Comparison of ENCODE assay signal across 18 mouse cellular contexts in the genomic region with DNA sequence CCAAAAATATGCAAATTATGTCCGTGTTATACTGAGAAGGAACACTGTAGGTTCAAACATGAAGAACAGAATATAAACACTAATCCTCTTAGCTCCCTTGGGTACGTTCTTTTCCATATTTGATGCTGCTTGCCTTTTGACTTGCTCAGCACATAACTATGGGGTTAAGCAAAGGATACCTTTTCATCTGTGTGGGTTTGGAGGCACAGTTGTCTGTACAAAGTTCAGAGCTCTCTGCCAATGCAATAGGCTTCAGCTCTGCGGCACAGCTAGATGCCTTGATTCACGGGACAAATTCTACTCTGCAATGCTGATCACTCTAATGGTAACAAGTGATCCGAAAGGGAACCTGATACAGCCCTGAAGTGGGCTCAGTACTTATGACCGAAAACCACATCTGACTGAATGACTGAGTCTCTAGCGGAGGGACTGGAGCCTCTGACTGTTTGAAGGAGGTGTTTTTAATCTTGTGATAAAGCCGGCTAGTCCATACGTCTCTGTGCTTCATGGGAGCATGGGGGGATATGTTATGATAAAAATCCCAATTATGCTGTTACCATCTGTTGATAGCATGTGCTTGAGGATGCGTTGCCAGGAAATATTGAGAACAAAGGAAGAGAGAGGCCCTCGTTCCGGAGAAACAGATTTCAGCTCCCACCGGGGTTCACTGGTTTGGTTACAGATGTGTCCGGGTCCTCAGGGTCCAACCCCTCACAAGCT.
DNase-seq lines count a peak whose midpoint lies in the region; ATAC-seq lines count a peak whose summit lies in the region.
"Had no signal": no experiment of that assay in that cellular context is flagged by ENCODE, and none has a peak within 500 bp of the region (broad histone marks: within the 10 kb centered on the region; RNA-seq: fewer than 3 reads in every experiment).

No protein-coding gene starts in this region.

- no peaks in the 10 kb centered on the region for H3K36me3 ChIP-seq in hindbrain, embryonic 16.5 days (ENCODE audit: control insufficient read depth, insufficient read depth, low read length)
- H3K36me3 ChIP-seq in hindbrain, embryonic 13.5 days, result no peaks in the 10 kb centered on the region
- H3K36me3 ChIP-seq: stomach, embryonic 15.5 days had no signal

- no peaks in the 10 kb centered on the region for H3K27me3 ChIP-seq in hindbrain, embryonic 16.5 days (replicated peaks; ENCODE audit: control insufficient read depth, insufficient read depth, low read length)
- H3K27me3 ChIP-seq in hindbrain, embryonic 13.5 days, result no peaks in the 10 kb centered on the region
- H3K27me3 ChIP-seq: stomach, embryonic 15.5 days had no signal

- DNase-seq in NIH3T3 (ENCODE audit: low read depth) (peak; percentile 27), adipocyte (ENCODE audit: low spot score) (peak; percentile 13)
- DNase-seq in layer of hippocampus, adult 8-10 months (ENCODE audit: low spot score in 2 of 2), result peak; percentile 26 to 36
- no peak for DNase-seq in natural killer cell, adult 2 months (ENCODE audit: low spot score in 2 of 2)
- no peak for DNase-seq in spleen, postnatal 36 days (ENCODE audit: low spot score in 2 of 2)
- DNase-seq: cerebellum, adult 2 months; kidney, adult 18-20 months; kidney, postnatal 25 days; lung, embryonic 14.5 days; right cerebral cortex, postnatal 4 days; thymus, postnatal 25 days had no signal

- no peak overlapping the region for H3K9ac ChIP-seq in hindbrain, embryonic 16.5 days (ENCODE audit: low read depth, low read length)
- no peak overlapping the region for H3K9ac ChIP-seq in hindbrain, embryonic 13.5 days
- H3K9ac ChIP-seq: hindbrain, embryonic 14.5 days; lung, embryonic 14.5 days; stomach, embryonic 15.5 days had no signal

- ATAC-seq in hindbrain, embryonic 16.5 days, result peak; percentile 37; the same call in 1 of the 2 replicates
- no peak for ATAC-seq in hindbrain, embryonic 13.5 days (ENCODE audit: low FRiP score)
- ATAC-seq: activated CD4-positive, CD25-positive, alpha-beta regulatory T cell, adult 4 months had no signal

- no peaks in the 10 kb centered on the region for H3K4me1 ChIP-seq in hindbrain, embryonic 16.5 days (ENCODE audit: control insufficient read depth, insufficient read depth, low read depth, low read length)
- no peaks in the 10 kb centered on the region for H3K4me1 ChIP-seq in hindbrain, embryonic 13.5 days (replicated peaks)
- H3K4me1 ChIP-seq: stomach, embryonic 15.5 days had no signal

- no peaks in the 10 kb centered on the region for H3K9me3 ChIP-seq in hindbrain, embryonic 16.5 days (ENCODE audit: control insufficient read depth, low read length)
- H3K9me3 ChIP-seq in hindbrain, embryonic 13.5 days, result no peaks in the 10 kb centered on the region
- H3K9me3 ChIP-seq: stomach, embryonic 15.5 days had no signal

- no peak overlapping the region for H3K27ac ChIP-seq in hindbrain, embryonic 16.5 days (ENCODE audit: low read depth, low read length)
- H3K27ac ChIP-seq in hindbrain, embryonic 13.5 days, result no peak overlapping the region
- H3K27ac ChIP-seq: hindbrain, embryonic 14.5 days; stomach, embryonic 15.5 days had no signal

- no peak overlapping the region for H3K4me2 ChIP-seq in hindbrain, embryonic 16.5 days (ENCODE audit: low read length)
- H3K4me2 ChIP-seq in hindbrain, embryonic 13.5 days, result no peak overlapping the region
- H3K4me2 ChIP-seq: heart, embryonic 11.5 days; hindbrain, embryonic 14.5 days; lung, embryonic 14.5 days; stomach, embryonic 15.5 days had no signal

- WGBS in hindbrain, embryonic 16.5 days, result 71% methylated on average over 14 of the region's 14 CpGs
- 79% methylated on average over 14 of the region's 14 CpGs for WGBS in hindbrain, embryonic 13.5 days

- no peak overlapping the region for H3K4me3 ChIP-seq in hindbrain, embryonic 16.5 days (ENCODE audit: low read length)
- no peak overlapping the region for H3K4me3 ChIP-seq in hindbrain, embryonic 13.5 days
- H3K4me3 ChIP-seq: erythroblast, embryonic 14.5 days; stomach, embryonic 15.5 days had no signal

Comparison
In these comparisons a context has a peak if more than half of its experiments do, and no peak if none do; other contexts are left out.
1. DNase-seq: peak in NIH3T3 (single experiment), adipocyte (single experiment) and layer of hippocampus, adult 8-10 months (2 of 2); none in natural killer cell, adult 2 months (0 of 2) and spleen, postnatal 36 days (0 of 2).